Mouse (Mus musculus) spleen, postnatal 10 days (tissue): ENCODE data around the gene Myh9.
A peak's percentile ranks its signal among the peaks of the same experiment; 100 is the strongest.

Source experiments
- DNase-seq, 2 experiments: peaks; one replicate each; pipeline ENCODE4 v3.0.0; 2021 to 2022; ENCODE audit warnings: low spot score in 2 of 2

Myh9 gene

DNA sequence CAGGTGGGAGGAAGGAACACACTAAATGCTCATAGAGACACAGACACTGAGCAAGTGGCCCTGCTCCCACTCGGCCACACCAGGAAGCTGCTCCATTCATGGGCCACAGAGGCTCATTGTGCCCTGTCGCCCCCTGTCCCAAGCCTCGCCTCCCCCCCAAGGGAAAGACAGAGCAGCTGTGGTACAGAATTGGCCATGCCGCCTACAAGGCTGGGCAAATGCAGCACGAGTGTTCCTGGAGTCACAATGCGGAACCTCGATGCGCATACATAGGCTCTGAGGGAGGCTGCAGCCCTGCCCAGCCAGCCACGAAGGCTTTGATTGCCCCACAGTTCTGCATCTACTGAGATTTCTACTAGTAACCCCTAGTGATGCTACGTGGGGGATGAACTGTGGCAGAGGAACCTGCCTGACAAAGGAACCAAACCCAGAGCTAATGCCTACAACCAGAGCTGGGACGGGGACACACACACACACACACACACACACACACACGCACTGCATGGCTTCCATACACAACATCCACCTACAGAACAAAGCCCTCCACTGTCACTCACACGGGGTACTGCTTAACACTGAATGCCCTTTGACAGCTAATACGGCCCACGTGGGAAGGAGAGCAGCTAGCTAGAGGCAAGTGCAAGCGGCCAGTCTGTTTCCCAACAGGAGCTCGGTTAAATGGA, 31.4 kb downstream of the Myh9 start:
- no peak for DNase-seq

DNA sequence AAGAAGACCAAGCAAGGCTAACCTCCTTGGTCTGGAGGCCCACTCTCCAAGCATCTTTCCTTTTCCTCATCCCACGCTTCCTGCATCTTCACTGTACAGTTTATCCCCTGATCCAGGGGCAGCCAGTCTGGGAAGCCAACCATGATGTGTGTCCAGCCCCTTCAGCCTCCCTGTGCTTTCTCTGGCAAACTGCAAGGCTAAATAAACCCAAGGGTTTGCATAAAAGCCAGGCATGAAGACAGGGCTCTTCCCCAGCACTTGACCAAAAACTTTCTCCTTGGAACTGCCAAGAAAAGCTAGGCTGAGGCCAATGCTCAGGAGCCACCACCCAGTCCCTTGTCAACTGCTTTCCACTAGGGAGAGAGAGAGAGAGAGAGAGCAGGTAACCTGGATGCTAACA, 32.5 kb downstream of the Myh9 start:
- DNase-seq: no peak

- DNase-seq: no peak
Measured at GRCm38 (mm10) chr15:77807264-77807585, 34.8 kb downstream of the Myh9 start.

DNA sequence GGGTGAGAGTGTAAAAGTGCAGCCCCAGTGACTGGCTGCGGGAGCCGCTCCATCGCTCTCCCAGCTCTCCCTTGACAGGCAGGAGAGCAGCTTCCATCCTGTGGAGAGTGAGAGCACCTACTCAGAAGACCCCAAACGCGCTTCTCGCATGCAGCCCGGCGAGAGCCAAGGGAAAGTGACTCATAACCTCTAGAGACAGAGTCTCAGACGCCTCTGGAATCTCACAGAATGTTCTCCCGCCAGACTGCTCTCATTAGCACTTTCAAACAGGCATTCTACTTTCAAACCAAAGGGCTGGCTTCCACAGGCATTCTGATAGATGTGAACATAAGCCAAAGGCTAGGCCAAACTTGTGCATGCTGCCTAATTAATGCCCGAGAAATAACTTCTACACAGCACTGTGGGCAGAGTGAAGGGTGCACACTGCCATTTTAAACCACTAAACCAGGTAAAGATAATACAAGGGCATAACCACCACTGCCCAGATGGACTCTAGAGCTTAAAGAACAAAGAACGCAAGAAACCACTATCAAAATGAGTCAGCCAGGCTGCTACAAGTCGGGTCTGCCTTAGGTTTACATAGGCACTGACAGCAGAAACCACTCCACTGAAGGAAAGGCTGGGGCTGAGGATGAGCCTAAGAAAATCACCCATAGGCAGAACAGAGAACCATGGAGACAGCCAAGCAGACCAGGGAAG, 35.3 kb downstream of the Myh9 start:
- DNase-seq: no peak

- DNase-seq: no peak
Measured at GRCm38 (mm10) chr15:77805657-77806056, 36.3 kb downstream of the Myh9 start.

GRCm38 (mm10) chr15:77804949-77805348, 37.0 kb downstream of the Myh9 start:
- DNase-seq: no peak

GRCm38 (mm10) chr15:77804460-77804859, 37.5 kb downstream of the Myh9 start:
- DNase-seq: no peak

DNA sequence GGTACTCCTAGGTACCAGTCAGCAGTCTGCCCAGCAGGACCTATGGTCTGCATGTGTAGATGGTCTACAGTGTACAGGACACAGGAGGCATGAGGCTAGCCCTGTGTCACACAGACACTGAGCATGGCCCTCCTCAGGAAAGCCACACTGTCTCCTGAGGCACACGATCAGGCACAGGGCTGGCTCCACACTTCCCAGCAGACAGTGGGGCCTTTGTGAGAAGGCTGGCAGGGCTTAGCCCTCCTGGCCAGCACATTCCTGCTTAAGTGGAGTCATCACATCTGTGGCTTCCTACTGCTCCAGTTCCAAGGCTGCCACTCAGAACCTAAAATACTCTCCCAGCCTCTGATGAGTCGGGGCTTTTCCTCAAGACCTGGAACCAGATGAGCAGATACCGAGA, 38.2 kb downstream of the Myh9 start:
- no peak for DNase-seq

- DNase-seq: no peak
Measured at GRCm38 (mm10) chr15:77802992-77803391, 39.0 kb downstream of the Myh9 start.

DNA sequence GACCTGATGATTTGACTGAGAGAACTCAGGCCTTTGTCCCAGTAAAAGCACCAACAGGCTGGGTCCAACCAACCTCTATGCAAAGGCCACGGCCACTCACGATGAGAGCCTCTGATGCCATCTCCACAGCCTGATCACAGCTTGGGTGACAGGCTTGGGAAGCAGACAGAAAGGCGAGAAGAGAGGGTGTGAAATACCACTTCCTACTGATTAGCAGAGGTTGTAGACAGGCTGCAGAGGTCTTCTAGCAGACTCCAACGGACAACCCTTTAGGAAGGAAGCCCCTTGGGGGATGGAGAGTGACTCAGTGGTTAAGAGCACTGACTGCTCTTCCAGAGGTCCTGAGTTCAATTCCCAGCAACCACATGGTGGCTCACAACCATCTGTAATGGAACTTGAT, 40.8 kb downstream of the Myh9 start:
- DNase-seq: no peak

DNA sequence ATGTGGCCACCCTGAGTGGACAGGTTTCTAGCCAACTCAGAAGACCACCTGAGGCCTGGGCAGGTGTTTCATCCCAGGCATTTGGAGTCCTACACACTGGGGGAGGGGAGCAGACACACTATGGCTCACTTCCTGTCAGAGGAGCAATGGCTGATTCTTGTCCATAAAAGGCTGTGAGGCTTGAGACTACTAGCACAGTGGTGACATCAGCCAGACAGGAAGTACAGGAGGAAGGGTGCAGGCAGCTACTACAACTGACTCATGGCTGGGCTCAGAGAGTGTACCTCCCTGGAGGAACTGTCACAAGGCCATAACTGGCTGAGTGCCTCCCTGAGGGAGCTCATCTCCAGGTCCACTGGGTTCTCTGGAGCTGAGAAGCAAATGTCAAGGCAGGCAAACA, 41.5 kb downstream of the Myh9 start:
- peak in 1 of 2 experiments; percentile 58 for DNase-seq

DNA sequence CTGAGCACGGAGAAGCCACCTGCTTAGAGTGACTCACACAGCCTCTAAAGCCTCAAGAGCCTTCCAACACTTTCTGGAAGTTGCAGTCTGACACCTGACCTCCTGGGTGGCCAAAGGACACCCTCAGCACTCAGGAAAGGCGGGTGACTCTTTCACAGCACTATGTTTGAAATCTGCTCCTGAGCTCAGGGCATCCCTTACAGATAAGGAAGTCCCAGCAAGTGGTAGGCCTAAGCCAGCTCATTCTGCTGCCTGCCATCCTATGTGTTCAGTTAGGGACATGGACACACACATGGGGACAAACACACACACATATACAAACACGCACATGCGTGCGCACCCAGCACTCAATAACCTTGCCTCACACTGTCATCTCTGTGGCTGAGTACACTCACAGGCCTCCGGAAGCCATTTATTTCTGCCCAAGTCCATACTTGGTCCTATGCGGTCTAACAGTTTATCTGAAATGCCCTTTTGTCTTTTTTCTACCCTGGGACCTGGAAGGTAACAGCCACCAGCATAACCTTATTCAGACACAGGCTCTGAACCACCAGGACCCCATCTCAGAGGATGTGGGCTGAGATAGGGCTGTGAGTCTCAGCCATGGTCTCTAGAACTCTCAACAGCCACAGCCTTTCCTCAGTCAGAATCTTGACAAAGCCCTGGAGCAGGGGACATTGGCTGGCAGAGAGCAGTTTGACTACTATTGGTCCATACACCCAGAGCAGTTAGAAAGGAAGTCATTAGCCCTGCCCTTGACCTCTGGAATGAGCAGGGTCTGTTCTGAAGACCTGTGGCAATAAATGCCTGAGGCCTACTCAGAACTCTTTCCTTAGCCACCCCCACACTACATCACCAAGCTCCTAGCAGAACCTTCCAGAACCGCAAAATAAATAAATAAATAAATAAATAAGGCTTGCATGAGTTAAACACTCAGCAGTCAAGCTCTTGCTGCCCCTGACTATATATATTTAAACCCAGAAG, 42.2 kb downstream of the Myh9 start:
- DNase-seq: no peak

GRCm38 (mm10) chr15:77798664-77799490, 43.1 kb downstream of the Myh9 start:
- DNase-seq: peak in 1 of 2 experiments; percentile 42

GRCm38 (mm10) chr15:77797609-77798411, 44.2 kb downstream of the Myh9 start:
- no peak for DNase-seq

GRCm38 (mm10) chr15:77796409-77797035, 45.5 kb downstream of the Myh9 start:
- no peak for DNase-seq

DNA sequence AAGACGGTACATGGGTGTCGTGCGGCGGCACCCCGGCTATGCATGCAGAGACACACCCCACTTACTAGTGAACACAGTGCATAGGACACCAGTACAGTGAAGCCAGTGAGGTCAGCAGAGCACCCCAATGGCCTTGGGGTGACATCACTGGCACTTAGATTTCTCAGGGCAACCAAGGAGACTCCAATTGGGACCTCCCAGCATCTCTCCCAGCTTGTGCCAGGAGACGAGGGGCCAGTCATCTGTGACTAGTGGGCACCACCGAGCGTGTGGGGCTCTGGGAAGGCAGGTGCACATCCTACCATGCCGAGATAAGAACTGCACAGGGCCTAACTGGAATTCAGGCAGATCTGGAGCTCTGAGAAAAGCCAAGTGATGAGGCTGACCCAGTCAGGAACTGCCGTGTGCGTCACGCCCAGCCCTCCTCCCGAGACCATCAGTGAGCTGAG, 47.0 kb downstream of the Myh9 start:
- no peak for DNase-seq

DNA sequence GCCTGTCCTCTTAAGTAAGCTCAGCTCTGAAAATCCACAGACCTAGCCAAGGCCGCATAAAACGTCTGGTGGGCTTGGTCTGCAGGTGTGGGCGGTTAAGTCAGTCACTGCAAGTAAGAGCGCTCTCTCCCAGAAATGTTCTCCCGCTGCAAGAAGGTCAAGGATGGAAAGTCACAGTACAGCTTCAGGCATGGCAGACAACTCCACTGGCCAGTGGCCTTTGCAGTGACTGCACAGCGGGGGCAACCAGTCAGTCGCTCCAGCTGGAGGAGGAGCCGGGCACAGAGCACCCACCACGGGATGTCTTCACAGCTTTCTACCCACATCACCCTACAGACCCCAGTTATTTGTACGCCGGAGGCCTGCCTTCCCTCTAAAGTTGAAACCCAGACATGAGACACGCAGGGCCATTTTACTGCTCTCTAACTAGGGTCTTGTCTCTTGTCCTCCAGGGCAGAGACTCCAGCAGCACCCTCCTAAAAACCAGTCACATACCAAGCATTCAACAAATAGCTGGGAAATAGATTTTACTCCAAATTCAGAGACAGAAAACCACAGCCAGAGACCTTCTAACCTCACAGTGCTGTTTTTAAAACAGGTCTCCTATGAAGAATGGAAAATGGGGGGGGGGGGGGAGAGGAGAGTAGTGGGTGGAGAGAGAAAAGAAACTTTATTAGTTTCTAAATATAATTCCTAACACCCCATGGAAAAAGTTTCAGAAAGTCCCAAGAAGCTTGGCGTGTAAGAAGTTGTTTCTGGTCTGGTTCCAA, 47.7 kb downstream of the Myh9 start:
- no peak for DNase-seq

GRCm38 (mm10) chr15:77793554-77793953, 48.4 kb downstream of the Myh9 start:
- DNase-seq: no peak

GRCm38 (mm10) chr15:77793094-77793493, 48.9 kb downstream of the Myh9 start:
- DNase-seq: no peak
